Mouse (Mus musculus): ENCODE results near the gene Alox12.

DNA sequence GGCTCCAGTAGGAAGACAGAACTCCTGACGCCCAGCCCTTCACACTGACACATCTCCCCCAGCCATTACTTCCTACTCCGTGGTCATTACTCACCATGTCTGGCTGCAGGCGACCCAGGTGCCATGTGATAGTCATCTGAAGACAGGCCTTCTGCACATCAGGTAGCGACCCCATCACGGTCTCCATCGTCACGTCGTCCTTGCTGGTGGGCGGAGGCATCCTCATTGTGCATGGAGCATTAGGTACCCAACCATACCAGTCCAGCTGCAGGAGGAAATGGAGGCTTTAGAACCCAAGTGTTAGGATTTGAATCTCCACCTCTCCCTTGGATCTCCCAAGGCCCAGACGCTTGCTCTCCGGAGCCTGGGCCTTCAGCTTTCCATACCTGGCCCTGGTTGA, 12.6 kb downstream of the Alox12 start:
- TF ChIP-seq POLR2A (IDR thresholded peaks at IDR 0.05; ENCODE audit: low read depth, low read length) (no peak), CTCF (conservative IDR thresholded peaks at IDR 0.05; ENCODE audit: insufficient read depth, insufficient read length, low read depth, low read length) (no peak)

Measured in kidney, adult 2 months (tissue).